25 mouse cellular contexts compared by ENCODE assay signal in genomic region chr3:57914687-57915086, GRCm38 (mm10).
DNase-seq lines count a peak whose midpoint lies in the region; ATAC-seq and TF ChIP-seq lines count a peak whose summit lies in the region.
"Had no signal": no experiment of that assay in that cellular context is flagged by ENCODE, and none has a peak within 500 bp of the region (broad histone marks: within the 10 kb centered on the region; RNA-seq: fewer than 3 reads in every experiment).

No protein-coding gene starts in this region.

- ATAC-seq in liver, postnatal 0 days, result peak; percentile 51; the same call in 1 of the 2 replicates
- ATAC-seq in liver, embryonic 11.5 days (replicated peaks; ENCODE audit: low FRiP score), result no peak
- ATAC-seq: activated CD4-positive, CD25-positive, alpha-beta regulatory T cell, adult 4 months; forebrain, embryonic 14.5 days; forebrain, embryonic 16.5 days; Patski had no signal

- no peak for TF ChIP-seq CTCF in liver, postnatal 0 days (IDR thresholded peaks at IDR 0.05; ENCODE audit: low read depth)

- no peaks in the 10 kb centered on the region for H3K36me3 ChIP-seq in liver, postnatal 0 days (replicated peaks; ENCODE audit: insufficient read depth, low read length)
- no peaks in the 10 kb centered on the region for H3K36me3 ChIP-seq in liver, embryonic 11.5 days (ENCODE audit: control insufficient read depth, insufficient read depth, low read length)
- H3K36me3 ChIP-seq in splenic B cell, adult 2 months (ENCODE audit: control insufficient read depth, insufficient read depth, low read length, poor library complexity, severe bottlenecking), result no peaks in the 10 kb centered on the region
- H3K36me3 ChIP-seq: embryonic facial prominence, embryonic 13.5 days; embryonic facial prominence, embryonic 15.5 days; forebrain, embryonic 10.5 days; forebrain, embryonic 12.5 days; G1E had no signal

- 66% methylated on average over 3 of the region's 3 CpGs for WGBS in liver, postnatal 0 days (ENCODE audit: insufficient replicate concordance)
- 87% methylated on average over 3 of the region's 3 CpGs for WGBS in liver, embryonic 11.5 days

- no peaks in the 10 kb centered on the region for H3K27me3 ChIP-seq in liver, postnatal 0 days (ENCODE audit: insufficient read depth, low read length)
- no peaks in the 10 kb centered on the region for H3K27me3 ChIP-seq in liver, embryonic 11.5 days (replicated peaks; ENCODE audit: control insufficient read depth, insufficient read depth, low read length)
- H3K27me3 ChIP-seq in splenic B cell, adult 2 months (ENCODE audit: control insufficient read depth, insufficient read depth, low read length, poor library complexity, severe bottlenecking), result no peaks in the 10 kb centered on the region
- H3K27me3 ChIP-seq: embryonic facial prominence, embryonic 13.5 days; embryonic facial prominence, embryonic 15.5 days; forebrain, embryonic 12.5 days; Patski had no signal

- no peaks in the 10 kb centered on the region for H3K4me1 ChIP-seq in liver, postnatal 0 days (ENCODE audit: insufficient read depth)
- no peaks in the 10 kb centered on the region for H3K4me1 ChIP-seq in liver, embryonic 11.5 days (replicated peaks; ENCODE audit: control insufficient read depth, insufficient read depth, low read length)

- no peak overlapping the region for H3K4me3 ChIP-seq in liver, postnatal 0 days (ENCODE audit: low read depth, low read length)
- H3K4me3 ChIP-seq in liver, embryonic 11.5 days (ENCODE audit: low read depth, low read length), result no peak overlapping the region
- H3K4me3 ChIP-seq: embryonic facial prominence, embryonic 13.5 days; embryonic facial prominence, embryonic 15.5 days; erythroblast, embryonic 14.5 days; forebrain, embryonic 10.5 days; forebrain, embryonic 12.5 days had no signal

- no peak overlapping the region for H3K4me2 ChIP-seq in liver, postnatal 0 days (ENCODE audit: low read depth, low read length)
- H3K4me2 ChIP-seq in liver, embryonic 11.5 days, result no peak overlapping the region
- H3K4me2 ChIP-seq: embryonic facial prominence, embryonic 13.5 days; embryonic facial prominence, embryonic 15.5 days; forebrain, embryonic 12.5 days had no signal

- no peaks in the 10 kb centered on the region for H3K9me3 ChIP-seq in liver, postnatal 0 days (ENCODE audit: low read length)
- no peaks in the 10 kb centered on the region for H3K9me3 ChIP-seq in liver, embryonic 11.5 days (ENCODE audit: control insufficient read depth, low read length)
- H3K9me3 ChIP-seq: embryonic facial prominence, embryonic 13.5 days; embryonic facial prominence, embryonic 15.5 days; forebrain, embryonic 10.5 days; forebrain, embryonic 12.5 days; G1E had no signal

- no peak for TF ChIP-seq EP300 in liver, postnatal 0 days (IDR thresholded peaks at IDR 0.05; ENCODE audit: low read depth)

- no peak overlapping the region for H3K9ac ChIP-seq in liver, postnatal 0 days (replicated peaks)
- H3K9ac ChIP-seq in liver, embryonic 11.5 days (ENCODE audit: low read depth, low read length), result no peak overlapping the region
- H3K9ac ChIP-seq: embryonic facial prominence, embryonic 13.5 days; embryonic facial prominence, embryonic 15.5 days; forebrain, embryonic 12.5 days had no signal

- no peak for DNase-seq in liver, postnatal 0 days
- no peak for DNase-seq in liver, embryonic 11.5 days (ENCODE audit: low spot score)
- peak; percentile 86 for DNase-seq in A20 (ENCODE audit: low read depth, low spot score)
- peak; percentile 28 for DNase-seq in splenic B cell, adult 2 months (ENCODE audit: low read depth, low spot score)
- no peak for DNase-seq in kidney, postnatal 36 days
- DNase-seq: adrenal gland, adult 8-10 months; adrenal gland, postnatal 14 days; adrenal gland, postnatal 36 days; cerebellum, adult 11 months; cerebellum, adult 18-20 months; cerebellum, adult 8-10 months; cerebellum, adult 9-11 months; cerebellum, postnatal 14 days; cerebellum, postnatal 36 days; embryo, embryonic 11 days had no signal

- H3K27ac ChIP-seq in liver, postnatal 0 days (ENCODE audit: low read depth), result no peak overlapping the region
- no peak overlapping the region for H3K27ac ChIP-seq in liver, embryonic 11.5 days (ENCODE audit: low read depth, low read length)
- H3K27ac ChIP-seq: embryonic facial prominence, embryonic 13.5 days; embryonic facial prominence, embryonic 15.5 days; forebrain, embryonic 10.5 days; forebrain, embryonic 12.5 days had no signal

Comparison
In these comparisons a context has a peak if more than half of its experiments do, and no peak if none do; other contexts are left out.
1. DNase-seq: peak in A20 (single experiment) and splenic B cell, adult 2 months (single experiment); none in liver, postnatal 0 days (single experiment), liver, embryonic 11.5 days (single experiment) and kidney, postnatal 36 days (0 of 2).